Mouse (Mus musculus) megakaryocyte, embryonic 14.5 days (primary cell): Measurements from ENCODE around the gene Tnnt3.

ENCODE experiments used
- FLI1 ChIP-seq: IDR thresholded peaks from 2 replicates; pipeline ENCODE4 v1.6.1; 2012; ENCODE audit warnings: low read length, inconsistent platforms, mixed read lengths
- GATA1 ChIP-seq: IDR thresholded peaks from 3 replicates; pipeline ENCODE4 v1.6.1; 2012; ENCODE audit warnings: mixed read lengths, low read length, inconsistent platforms, borderline replicate concordance

DNA sequence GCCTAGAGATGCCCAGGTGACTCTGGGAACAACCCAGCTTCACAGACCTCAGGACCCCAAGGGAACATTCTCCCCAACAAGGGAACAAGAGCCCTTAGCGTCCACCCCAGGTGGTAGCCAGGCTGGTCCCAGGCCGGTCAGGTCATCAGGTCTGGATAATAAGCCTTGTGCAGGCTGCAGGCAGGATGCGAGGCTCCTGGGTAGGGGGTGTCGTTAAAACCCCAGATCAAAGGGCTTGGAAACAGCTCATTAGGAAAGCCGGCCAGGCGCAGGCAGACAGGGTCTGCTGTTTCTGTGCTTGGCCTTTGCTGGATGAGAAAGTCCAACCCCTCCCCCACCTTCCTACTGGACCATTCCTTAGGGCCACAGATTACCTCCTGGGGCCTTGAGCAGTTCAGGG, 50.1 kb downstream of the Tnnt3 start:
- TF ChIP-seq FLI1 (no peak), GATA1 (no peak)
